Mouse (Mus musculus) regulatory T cell (primary cell): ENCODE results near the gene Elp6.

Experiments
- in situ Hi-C: fragments of 300-600 bp; cut with MboI, MseI; formaldehyde crosslinking; loops from one replicate; pipeline ENCODE4 v1.15.1; 2025; ENCODE audit warnings: high pct_unique_total_duplicates

Elp6 gene

GRCm38 (mm10) chr9:110358341-110358740 lies 53.4 kb downstream of the Elp6 start:
- in situ Hi-C loops, result no loop called here

GRCm38 (mm10) chr9:110361299-110361698 lies 56.3 kb downstream of the Elp6 start:
- in situ Hi-C loops, result no loop called here

DNA sequence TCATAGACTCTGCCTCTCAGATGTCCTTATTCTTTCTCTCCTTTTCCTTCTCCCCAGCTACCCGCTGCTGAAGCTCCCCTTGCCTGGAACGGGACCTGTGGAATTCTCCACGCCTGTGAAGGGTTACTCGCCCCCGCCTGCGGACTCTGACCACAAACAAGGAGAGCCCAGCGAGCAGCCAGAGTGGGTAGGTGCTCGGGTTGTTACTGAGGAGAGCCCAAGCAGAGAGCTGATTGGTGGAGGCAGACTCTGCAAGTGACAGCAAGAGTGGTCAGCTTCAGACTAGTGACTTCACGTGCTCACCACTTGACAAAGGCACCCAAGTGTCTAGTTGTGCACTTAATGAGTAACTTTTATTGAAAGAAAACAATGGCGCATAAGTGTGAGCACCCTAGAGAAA lies 57.4 kb downstream of the Elp6 start:
- in situ Hi-C loops, result no loop called here

DNA sequence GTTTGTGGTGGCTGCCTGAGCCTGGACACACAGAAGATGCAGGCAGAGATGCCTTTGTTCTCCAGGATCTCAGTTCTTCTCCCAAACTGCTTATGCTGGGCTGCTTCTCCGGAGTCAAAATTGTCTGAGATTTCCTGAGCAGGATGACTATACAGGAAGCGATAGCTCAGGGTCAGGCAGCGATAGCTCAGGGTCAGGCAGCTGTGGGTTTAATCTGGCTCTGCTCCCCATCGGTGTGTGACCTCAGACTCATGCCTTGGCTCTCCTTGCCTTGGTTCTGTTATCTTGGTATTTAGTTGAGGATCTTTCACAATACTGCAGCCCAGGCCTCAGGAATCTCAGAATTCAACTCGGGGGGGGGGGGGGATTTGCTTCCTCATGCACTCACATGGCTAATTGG lies 61.8 kb downstream of the Elp6 start:
- in situ Hi-C loops, result no loop called here

GRCm38 (mm10) chr9:110369860-110370259 lies 64.9 kb downstream of the Elp6 start:
- in situ Hi-C loops, result no loop called here
